Mouse (Mus musculus): ENCODE data around the gene Dok5. TPM values are rescaled to one million over a fixed set of nuclear protein-coding genes. Genes with fewer than 3 reads are reported as not detected.
A peak's percentile ranks its signal among the peaks of the same experiment; 100 is the strongest.

Gene Dok5
- polyA plus RNA-seq, 1 experiment from 2014 or later = 1.9 TPM

DNA sequence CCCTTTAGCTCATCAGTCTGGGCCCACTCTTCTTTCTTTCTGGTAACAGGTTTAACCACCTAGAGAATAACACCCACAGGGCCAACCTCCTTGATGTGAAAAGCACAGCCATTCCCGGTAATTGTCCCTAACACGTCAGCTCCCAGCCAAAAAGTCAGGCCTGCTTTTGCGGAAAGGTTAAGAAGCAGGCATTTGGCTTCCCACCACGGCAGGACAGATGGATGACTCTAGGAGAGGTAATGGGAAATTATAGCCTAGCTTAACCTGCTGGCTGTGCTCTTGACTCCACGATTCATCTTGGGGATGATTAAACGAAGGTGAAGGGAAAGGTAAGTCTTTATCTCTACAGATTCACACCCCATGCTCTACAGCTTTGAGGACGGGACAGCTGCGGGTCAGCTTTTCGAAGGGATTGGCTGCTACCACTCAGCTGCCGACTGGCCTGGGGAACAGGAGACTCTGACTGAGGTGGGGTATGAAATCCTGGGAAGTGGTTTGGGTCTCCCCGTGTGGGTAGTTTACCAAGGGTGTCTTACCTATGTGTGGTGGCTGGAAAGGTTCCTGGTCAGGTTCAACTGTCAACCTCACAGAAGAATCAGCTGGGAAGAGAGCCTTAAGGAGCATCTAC is 18.8 kb upstream of the Dok5 start:
- H3K36me3 ChIP-seq (ENCODE audit: control insufficient read depth, insufficient read depth, low read length) = no peaks in the 10 kb centered on the region
- no peaks in the 10 kb centered on the region for H3K27me3 ChIP-seq (replicated peaks; ENCODE audit: control insufficient read depth, insufficient read depth, low read length)
- H3K4me1 ChIP-seq (replicated peaks; ENCODE audit: control insufficient read depth, insufficient read depth, low read length) = no peaks in the 10 kb centered on the region
- ATAC-seq (replicated peaks; ENCODE audit: low FRiP score) (no peak), DNase-seq (ENCODE audit: low spot score) (peak; percentile 23)
- 72% methylated on average over 11 of the region's 11 CpGs for WGBS
- no peak overlapping the region for H3K4me3 ChIP-seq (ENCODE audit: low read depth, low read length)
- H3K9ac ChIP-seq (ENCODE audit: low read depth, low read length) = no peak overlapping the region
- H3K9me3 ChIP-seq (ENCODE audit: control insufficient read depth, low read length) = no peaks in the 10 kb centered on the region; the same call in 1 of the 2 replicates
- no peak overlapping the region for H3K27ac ChIP-seq (ENCODE audit: low read depth, low read length)
- H3K4me2 ChIP-seq = no peak overlapping the region

DNA sequence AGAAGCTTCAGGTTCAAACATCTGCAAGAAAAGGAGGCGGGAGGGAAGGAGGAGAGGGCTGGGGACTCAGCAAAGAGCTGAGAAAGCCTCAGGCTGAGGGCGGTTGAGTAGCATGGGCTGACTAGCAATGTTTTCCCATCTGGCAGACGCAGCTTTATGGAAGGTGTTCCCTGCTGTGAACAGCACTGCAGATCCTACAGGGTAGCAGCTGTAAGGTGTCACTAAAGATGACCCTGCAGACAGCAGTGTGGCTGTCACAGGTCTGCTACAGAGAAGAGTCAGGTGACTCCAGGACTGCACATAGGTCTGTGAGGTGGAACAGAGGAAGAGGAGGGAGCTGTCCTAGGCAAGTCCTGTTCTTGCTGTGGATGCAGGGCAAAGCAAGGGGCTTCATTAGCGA is 11.2 kb upstream of the Dok5 start:
- no peak overlapping the region for H3K4me2 ChIP-seq
- DNase-seq (ENCODE audit: low spot score) = peak; percentile 15
- no peak overlapping the region for H3K27ac ChIP-seq (ENCODE audit: low read depth, low read length)
- no peak for ATAC-seq (replicated peaks; ENCODE audit: low FRiP score)
- H3K9me3 ChIP-seq (ENCODE audit: control insufficient read depth, low read length) = no peaks in the 10 kb centered on the region
- H3K36me3 ChIP-seq (ENCODE audit: control insufficient read depth, insufficient read depth, low read length) = no peaks in the 10 kb centered on the region
- no peak overlapping the region for H3K9ac ChIP-seq (ENCODE audit: low read depth, low read length)
- WGBS = 50% methylated on average over 4 of the region's 4 CpGs
- no peaks in the 10 kb centered on the region for H3K4me1 ChIP-seq (replicated peaks; ENCODE audit: control insufficient read depth, insufficient read depth, low read length)
- no peaks in the 10 kb centered on the region for H3K27me3 ChIP-seq (replicated peaks; ENCODE audit: control insufficient read depth, insufficient read depth, low read length)
- no peak overlapping the region for H3K4me3 ChIP-seq (ENCODE audit: low read depth, low read length)

- Histone ChIP-seq H3K27ac (ENCODE audit: low read depth, low read length) (no peak overlapping the region), H3K9ac (ENCODE audit: low read depth, low read length) (no peak overlapping the region), H3K4me1 (replicated peaks; ENCODE audit: control insufficient read depth, insufficient read depth, low read length) (no peaks in the 10 kb centered on the region), H3K9me3 (ENCODE audit: control insufficient read depth, low read length) (no peaks in the 10 kb centered on the region), H3K27me3 (replicated peaks; ENCODE audit: control insufficient read depth, insufficient read depth, low read length) (no peaks in the 10 kb centered on the region), H3K36me3 (ENCODE audit: control insufficient read depth, insufficient read depth, low read length) (no peaks in the 10 kb centered on the region), H3K4me2 (no peak overlapping the region), H3K4me3 (ENCODE audit: low read depth, low read length) (no peak overlapping the region)
- 67% methylated on average over 13 of the region's 13 CpGs for WGBS
- DNase-seq (ENCODE audit: low spot score) (peak; percentile 15), ATAC-seq (replicated peaks; ENCODE audit: low FRiP score) (no peak)
Observed at GRCm38 (mm10) chr2:170724136-170724535, 7.5 kb upstream of the Dok5 start.

DNA sequence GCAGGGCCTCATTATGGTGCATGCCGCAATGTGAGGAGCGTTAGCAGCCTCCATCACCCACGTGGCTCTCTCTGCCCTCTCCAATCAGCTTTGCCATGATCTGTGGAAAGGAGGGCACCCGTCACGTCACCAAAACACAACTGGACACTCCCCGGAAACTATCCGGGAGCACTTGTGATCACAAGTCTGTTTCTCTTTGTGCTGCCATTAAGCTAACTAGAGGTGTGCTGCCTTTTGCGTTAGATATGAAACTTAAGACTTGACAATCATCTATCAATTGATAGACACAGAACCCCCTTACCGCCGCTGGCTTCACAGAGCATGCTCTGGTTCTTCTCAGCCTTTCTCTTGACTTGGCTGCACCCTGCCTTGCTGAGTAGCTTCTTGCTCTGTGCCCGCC is 6.9 kb upstream of the Dok5 start:
- ATAC-seq (replicated peaks; ENCODE audit: low FRiP score) (no peak), DNase-seq (ENCODE audit: low spot score) (peak; percentile 6)
- H3K27ac ChIP-seq (ENCODE audit: low read depth, low read length) = no peak overlapping the region
- no peaks in the 10 kb centered on the region for H3K27me3 ChIP-seq (replicated peaks; ENCODE audit: control insufficient read depth, insufficient read depth, low read length)
- H3K4me3 ChIP-seq (ENCODE audit: low read depth, low read length) = no peak overlapping the region
- H3K4me2 ChIP-seq = no peak overlapping the region
- H3K9ac ChIP-seq (ENCODE audit: low read depth, low read length) = no peak overlapping the region
- H3K4me1 ChIP-seq (replicated peaks; ENCODE audit: control insufficient read depth, insufficient read depth, low read length) = no peaks in the 10 kb centered on the region
- WGBS = 75% methylated on average over 11 of the region's 11 CpGs
- no peaks in the 10 kb centered on the region for H3K9me3 ChIP-seq (ENCODE audit: control insufficient read depth, low read length)
- no peaks in the 10 kb centered on the region for H3K36me3 ChIP-seq (ENCODE audit: control insufficient read depth, insufficient read depth, low read length)

- no peak overlapping the region for H3K27ac ChIP-seq (ENCODE audit: low read depth, low read length)
- no peak overlapping the region for H3K4me3 ChIP-seq (ENCODE audit: low read depth, low read length)
- DNase-seq (ENCODE audit: low spot score) (no peak), ATAC-seq (replicated peaks; ENCODE audit: low FRiP score) (no peak)
- H3K36me3 ChIP-seq (ENCODE audit: control insufficient read depth, insufficient read depth, low read length) = no peaks in the 10 kb centered on the region
- no peak overlapping the region for H3K9ac ChIP-seq (ENCODE audit: low read depth, low read length)
- H3K27me3 ChIP-seq (replicated peaks; ENCODE audit: control insufficient read depth, insufficient read depth, low read length) = 0 out of 2 replicates have a peak, but pooled peaks cover 3% of the 10 kb centered on the region
- H3K9me3 ChIP-seq (ENCODE audit: control insufficient read depth, low read length) = no peaks in the 10 kb centered on the region
- WGBS = 70% methylated on average over 5 of the region's 5 CpGs
- H3K4me2 ChIP-seq = no peak overlapping the region
- H3K4me1 ChIP-seq (replicated peaks; ENCODE audit: control insufficient read depth, insufficient read depth, low read length) = no peaks in the 10 kb centered on the region
Observed at GRCm38 (mm10) chr2:170725796-170726195, 5.8 kb upstream of the Dok5 start.

- Histone ChIP-seq H3K4me2 (no peak overlapping the region), H3K9me3 (ENCODE audit: control insufficient read depth, low read length) (no peaks in the 10 kb centered on the region), H3K9ac (ENCODE audit: low read depth, low read length) (no peak overlapping the region), H3K4me3 (ENCODE audit: low read depth, low read length) (no peak overlapping the region), H3K36me3 (ENCODE audit: control insufficient read depth, insufficient read depth, low read length) (no peaks in the 10 kb centered on the region), H3K27me3 (replicated peaks; ENCODE audit: control insufficient read depth, insufficient read depth, low read length) (peaks cover 13% of the 10 kb centered on the region), H3K4me1 (replicated peaks; ENCODE audit: control insufficient read depth, insufficient read depth, low read length) (no peaks in the 10 kb centered on the region; the same call in 1 of the 2 replicates), H3K27ac (ENCODE audit: low read depth, low read length) (no peak overlapping the region)
- DNase-seq (ENCODE audit: low spot score) (peak; percentile 25), ATAC-seq (replicated peaks; ENCODE audit: low FRiP score) (no peak)
- WGBS = 47% methylated on average over 6 of the region's 6 CpGs
Observed at GRCm38 (mm10) chr2:170726996-170727710, 4.5 kb upstream of the Dok5 start.

- Histone ChIP-seq H3K9ac (ENCODE audit: low read depth, low read length) (no peak overlapping the region), H3K36me3 (ENCODE audit: control insufficient read depth, insufficient read depth, low read length) (no peaks in the 10 kb centered on the region), H3K4me1 (replicated peaks; ENCODE audit: control insufficient read depth, insufficient read depth, low read length) (no peaks in the 10 kb centered on the region; the same call in 1 of the 2 replicates), H3K27ac (ENCODE audit: low read depth, low read length) (no peak overlapping the region), H3K27me3 (replicated peaks; ENCODE audit: control insufficient read depth, insufficient read depth, low read length) (peaks cover 21% of the 10 kb centered on the region), H3K4me2 (no peak overlapping the region), H3K9me3 (ENCODE audit: control insufficient read depth, low read length) (no peaks in the 10 kb centered on the region), H3K4me3 (ENCODE audit: low read depth, low read length) (no peak overlapping the region)
- 86% methylated on average over 9 of the region's 9 CpGs for WGBS
- DNase-seq (ENCODE audit: low spot score) = no peak
- no peak for ATAC-seq (replicated peaks; ENCODE audit: low FRiP score)
Observed at GRCm38 (mm10) chr2:170728864-170729263, 2.7 kb upstream of the Dok5 start.

DNA sequence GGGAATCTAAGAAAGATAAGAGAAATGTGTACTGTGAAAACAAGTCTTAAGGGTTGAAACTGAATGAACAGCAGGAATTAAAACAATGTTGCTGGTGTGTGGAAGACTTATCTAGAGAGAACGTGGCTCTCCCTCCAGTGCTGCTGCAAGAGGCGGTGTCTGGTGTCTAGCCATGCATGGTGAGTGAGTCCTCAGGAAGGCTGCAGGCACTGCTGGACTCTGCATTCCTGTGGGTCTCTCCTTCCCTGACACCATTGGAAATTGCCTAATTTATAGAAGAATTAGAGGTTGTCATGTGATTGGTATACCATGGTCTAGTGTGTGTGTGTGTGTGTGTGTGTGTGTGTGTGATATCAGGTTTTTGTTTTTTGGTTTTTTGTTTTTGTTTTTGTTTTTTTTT is 1.9 kb upstream of the Dok5 start:
- peaks cover 21% of the 10 kb centered on the region for H3K27me3 ChIP-seq (replicated peaks; ENCODE audit: control insufficient read depth, insufficient read depth, low read length)
- no peak overlapping the region for H3K27ac ChIP-seq (ENCODE audit: low read depth, low read length)
- H3K4me2 ChIP-seq = no peak overlapping the region
- H3K9ac ChIP-seq (ENCODE audit: low read depth, low read length) = no peak overlapping the region
- WGBS = 54% methylated on average over 2 of the region's 2 CpGs
- H3K4me1 ChIP-seq (replicated peaks; ENCODE audit: control insufficient read depth, insufficient read depth, low read length) = no peaks in the 10 kb centered on the region; the same call in 1 of the 2 replicates
- H3K36me3 ChIP-seq (ENCODE audit: control insufficient read depth, insufficient read depth, low read length) = no peaks in the 10 kb centered on the region
- no peaks in the 10 kb centered on the region for H3K9me3 ChIP-seq (ENCODE audit: control insufficient read depth, low read length)
- H3K4me3 ChIP-seq (ENCODE audit: low read depth, low read length) = no peak overlapping the region
- ATAC-seq (replicated peaks; ENCODE audit: low FRiP score) = no peak
- no peak for DNase-seq (ENCODE audit: low spot score)

DNA sequence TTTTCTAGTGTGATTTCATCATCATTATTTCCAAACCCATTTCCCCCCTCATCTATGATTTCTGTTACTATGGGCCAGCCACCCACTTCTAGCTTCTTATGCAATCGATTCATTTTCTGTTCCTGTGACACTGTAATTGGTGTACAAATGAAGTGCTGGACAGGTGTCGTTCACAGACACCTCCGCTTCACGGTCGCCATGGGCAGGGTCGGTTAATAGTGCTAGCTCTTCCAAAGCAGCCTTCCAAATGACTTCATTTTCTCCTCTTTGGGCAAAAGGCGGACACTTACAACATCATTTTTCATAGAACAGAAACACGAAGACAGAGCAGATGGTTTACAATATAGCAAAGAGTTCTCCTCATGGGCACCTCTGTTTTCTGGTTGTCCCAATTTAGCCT is 1.5 kb upstream of the Dok5 start:
- H3K4me3 ChIP-seq (ENCODE audit: low read depth, low read length) = no peak overlapping the region
- peaks cover 21% of the 10 kb centered on the region for H3K27me3 ChIP-seq (replicated peaks; ENCODE audit: control insufficient read depth, insufficient read depth, low read length)
- H3K36me3 ChIP-seq (ENCODE audit: control insufficient read depth, insufficient read depth, low read length) = no peaks in the 10 kb centered on the region
- DNase-seq (ENCODE audit: low spot score) (no peak), ATAC-seq (replicated peaks; ENCODE audit: low FRiP score) (no peak)
- WGBS = 85% methylated on average over 8 of the region's 8 CpGs
- H3K4me1 ChIP-seq (replicated peaks; ENCODE audit: control insufficient read depth, insufficient read depth, low read length) = no peaks in the 10 kb centered on the region; the same call in 1 of the 2 replicates
- no peaks in the 10 kb centered on the region for H3K9me3 ChIP-seq (ENCODE audit: control insufficient read depth, low read length)
- H3K9ac ChIP-seq (ENCODE audit: low read depth, low read length) = no peak overlapping the region
- H3K4me2 ChIP-seq = no peak overlapping the region
- no peak overlapping the region for H3K27ac ChIP-seq (ENCODE audit: low read depth, low read length)

Measured in liver, embryonic 11.5 days (tissue).